ENCODE assay signal across 12 mouse cellular contexts in the genomic region with DNA sequence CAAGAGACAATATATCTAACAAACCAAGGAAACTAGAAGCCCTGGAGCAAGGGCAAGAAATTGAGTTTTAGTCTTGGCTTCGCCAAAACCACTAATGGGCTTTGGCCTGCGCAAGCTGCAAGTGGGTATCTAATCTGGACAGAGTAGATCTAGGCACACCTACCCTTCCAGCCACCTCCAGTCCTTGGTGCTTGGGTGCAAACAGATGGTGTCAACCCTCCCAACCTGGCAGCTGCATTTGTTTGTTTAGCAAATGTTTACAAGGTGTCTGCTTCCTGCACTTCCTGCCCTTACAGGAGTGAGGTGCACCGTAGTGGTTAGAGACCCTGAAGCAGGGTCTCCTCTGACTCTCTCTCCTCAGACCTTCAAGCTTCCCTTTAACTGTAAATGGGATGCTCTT.
"Had no signal": no experiment of that assay in that cellular context is flagged by ENCODE, and none has a peak within 500 bp of the region (broad histone marks: within the 10 kb centered on the region; RNA-seq: fewer than 3 reads in every experiment).

No protein-coding gene starts in this region.

- H3K9ac ChIP-seq: hindbrain, embryonic 15.5 days; limb, embryonic 13.5 days; liver, embryonic 13.5 days; midbrain, embryonic 12.5 days; neural tube, embryonic 15.5 days had no signal

- ATAC-seq: inflammation-experienced regulatory T-cells, adult 6 months had no signal

- H3K4me3 ChIP-seq: hindbrain, embryonic 15.5 days; limb, embryonic 13.5 days; liver, embryonic 13.5 days; megakaryocyte, embryonic 14.5 days; midbrain, embryonic 12.5 days; myocyte; neural tube, embryonic 15.5 days had no signal

- H3K4me2 ChIP-seq: hindbrain, embryonic 15.5 days; limb, embryonic 13.5 days; liver, embryonic 13.5 days; midbrain, embryonic 12.5 days; neural tube, embryonic 15.5 days had no signal

- H3K27me3 ChIP-seq: hindbrain, embryonic 15.5 days; limb, embryonic 13.5 days; liver, embryonic 13.5 days; megakaryocyte, embryonic 14.5 days; midbrain, embryonic 12.5 days; neural tube, embryonic 15.5 days had no signal

- DNase-seq: liver, embryonic 13.5 days; lung, adult 2 months; right cerebral cortex, postnatal 25 days; thymus, adult 2 months had no signal

- H3K36me3 ChIP-seq: hindbrain, embryonic 15.5 days; liver, embryonic 13.5 days had no signal

- H3K9me3 ChIP-seq: hindbrain, embryonic 15.5 days; limb, embryonic 13.5 days; liver, embryonic 13.5 days; megakaryocyte, embryonic 14.5 days; midbrain, embryonic 12.5 days; neural tube, embryonic 15.5 days had no signal

- H3K27ac ChIP-seq: hindbrain, embryonic 15.5 days; kidney, postnatal 0 days; limb, embryonic 13.5 days; liver, embryonic 13.5 days; midbrain, embryonic 12.5 days; neural tube, embryonic 15.5 days had no signal
